Mouse (Mus musculus) right cerebral cortex, adult 18-20 months (tissue): ENCODE data around the gene Numbl.
"Not testable (repeated sequence)": the region's sequence is repeated elsewhere in the genome, so short reads cannot be mapped to it uniquely, and the experiment has no call there.

Experiments used
- DNase-seq: peaks from one replicate; pipeline ENCODE4 v3.0.0; 2022; ENCODE audit warnings: mixed read lengths

The Numbl gene

GRCm38 (mm10) chr7:27258205-27258899 is at the start of gene Numbl:
Gene Numbl (plus strand): TSS chr7:27258433.
- peak; percentile 92 for DNase-seq

- no peak for DNase-seq
Measured at GRCm38 (mm10) chr7:27212626-27213025, 45.6 kb upstream of the Numbl start.

- no peak for DNase-seq
Measured at GRCm38 (mm10) chr7:27218586-27218985, 39.6 kb upstream of the Numbl start.

GRCm38 (mm10) chr7:27219937-27220336 is 38.3 kb upstream of the Numbl start:
- DNase-seq, result no peak

- no peak for DNase-seq
Measured at GRCm38 (mm10) chr7:27221939-27222338, 36.3 kb upstream of the Numbl start.

- no peak for DNase-seq
Measured at GRCm38 (mm10) chr7:27222538-27222937, 35.7 kb upstream of the Numbl start.

GRCm38 (mm10) chr7:27224877-27225575 is 33.2 kb upstream of the Numbl start:
- DNase-seq, result peak; percentile 76

GRCm38 (mm10) chr7:27227276-27227675 is 31.0 kb upstream of the Numbl start:
- no peak for DNase-seq

GRCm38 (mm10) chr7:27227676-27228075 is 30.6 kb upstream of the Numbl start:
- peak; percentile 16 for DNase-seq

- DNase-seq, result peak; percentile 94
Measured at GRCm38 (mm10) chr7:27228281-27228821, 29.9 kb upstream of the Numbl start, which contains the start of gene Itpkc. Gene Itpkc (minus strand): TSS chr7:27228661.

- DNase-seq, result no peak
Measured at GRCm38 (mm10) chr7:27228865-27229264, 29.4 kb upstream of the Numbl start.

- DNase-seq, result no peak
Measured at GRCm38 (mm10) chr7:27230781-27231180, 27.5 kb upstream of the Numbl start.

- DNase-seq, result peak; percentile 89
Measured at GRCm38 (mm10) chr7:27231693-27232331, 26.4 kb upstream of the Numbl start.

- peak; percentile 94 for DNase-seq
Measured at GRCm38 (mm10) chr7:27232781-27233281, 25.4 kb upstream of the Numbl start, which contains the start of gene Coq8b. Gene Coq8b (plus strand): TSS chr7:27233023.

GRCm38 (mm10) chr7:27233300-27233699 is 24.9 kb upstream of the Numbl start:
- no peak for DNase-seq

GRCm38 (mm10) chr7:27235726-27236125 is 22.5 kb upstream of the Numbl start:
- no peak for DNase-seq

- no peak for DNase-seq
Measured at GRCm38 (mm10) chr7:27237527-27237926, 20.7 kb upstream of the Numbl start.

- no peak for DNase-seq
Measured at GRCm38 (mm10) chr7:27238568-27238967, 19.7 kb upstream of the Numbl start.

- DNase-seq, result no peak
Measured at GRCm38 (mm10) chr7:27243211-27243610, 15.0 kb upstream of the Numbl start.

GRCm38 (mm10) chr7:27244088-27244487 is 14.1 kb upstream of the Numbl start:
- DNase-seq, result not testable (repeated sequence)

GRCm38 (mm10) chr7:27249146-27249545 is 9.1 kb upstream of the Numbl start:
- DNase-seq, result no peak

- DNase-seq, result no peak
Measured at GRCm38 (mm10) chr7:27249928-27250327, 8.3 kb upstream of the Numbl start.

GRCm38 (mm10) chr7:27251946-27252345 is 6.3 kb upstream of the Numbl start:
- DNase-seq, result no peak
